Mouse (Mus musculus): ENCODE measurements around the gene Tiam1.

DNA sequence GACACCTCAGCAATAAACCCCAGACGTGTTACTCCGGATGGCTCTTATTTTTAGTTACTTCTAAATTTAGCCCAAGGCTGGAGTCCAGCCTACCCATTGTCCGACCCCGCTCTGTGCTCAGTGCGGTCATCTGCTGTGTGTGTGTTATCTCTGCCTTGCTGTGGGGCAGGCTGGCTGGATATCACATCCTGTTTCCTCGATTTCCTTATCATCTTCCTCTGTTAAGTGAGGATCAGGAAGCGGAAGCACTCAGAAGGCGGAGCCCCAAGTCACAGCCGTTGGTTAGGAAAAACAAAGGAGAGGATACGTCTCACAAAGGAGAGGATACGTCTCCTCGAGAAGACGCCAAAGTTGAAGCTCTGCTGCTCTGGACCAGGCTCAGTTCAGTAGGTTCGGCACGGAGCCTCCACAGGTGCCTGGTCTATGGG is 313.3 kb downstream of the Tiam1 start:
- no peak for TF ChIP-seq POLR2A (IDR thresholded peaks at IDR 0.05; ENCODE audit: insufficient read depth, low read depth, low read length)
- TF ChIP-seq CTCF (IDR thresholded peaks at IDR 0.05; ENCODE audit: insufficient read depth, low read depth, low read length) = no peak
